Mouse (Mus musculus) MEL (cell line): ENCODE data around the gene Entpd7.

Experiments used
- POLR2AphosphoS5 ChIP-seq: IDR thresholded peaks from 2 replicates; pipeline ENCODE4 v1.6.1; 2012; ENCODE audit warnings: low read depth, borderline replicate concordance, mild to moderate bottlenecking, inconsistent platforms, low read length, moderate library complexity, mixed read lengths
- TAL1 ChIP-seq: IDR thresholded peaks from 2 replicates; pipeline ENCODE4 v1.6.1; 2012; ENCODE audit warnings: mild to moderate bottlenecking, inconsistent platforms, low read length, moderate library complexity, mixed read lengths

- TF ChIP-seq POLR2AphosphoS5 (no peak), TAL1 (no peak)
Measured at GRCm38 (mm10) chr19:43730037-43730428, 40.6 kb downstream of the Entpd7 start.
